Mouse (Mus musculus) bone marrow macrophage, adult 2 months (primary cell): ENCODE measurements around the gene Ylpm1. TPM values are rescaled to one million over a fixed set of nuclear protein-coding genes. Genes with fewer than 3 reads are reported as not detected.
A peak's percentile ranks its signal among the peaks of the same experiment; 100 is the strongest.

Experiments
- H3K27ac ChIP-seq: 2 replicates; pipeline ENCODE4 v1.5.1; 2012; ENCODE audit warnings: low read depth, low read length; ENCODE audit not compliant: insufficient read depth
- H3K4me1 ChIP-seq: 2 replicates; pipeline ENCODE4 v1.6.1; 2012; ENCODE audit warnings: low read length; ENCODE audit not compliant: control insufficient read depth, insufficient read depth
- H3K4me3 ChIP-seq: 2 replicates; pipeline ENCODE4 v1.5.1; 2012; ENCODE audit warnings: mild to moderate bottlenecking, low read length, moderate library complexity; ENCODE audit not compliant: insufficient read depth
- CTCF ChIP-seq: IDR thresholded peaks from 2 replicates; pipeline ENCODE4 v1.5.1; 2012; ENCODE audit warnings: low read depth, mild to moderate bottlenecking, low read length, moderate library complexity
- POLR2A ChIP-seq: IDR thresholded peaks from 2 replicates; pipeline ENCODE4 v1.6.1; 2012; ENCODE audit warnings: mild to moderate bottlenecking, low read depth, low read length, borderline replicate concordance
- polyA plus RNA-seq: library from polyadenylated mRNA; stranded (reverse); fragments of >200 nt; gene quantifications from 2 replicates; pipeline ENCODE4 v1.2.4, GENCODE M21; 2012; ENCODE audit not compliant: missing spikeins, insufficient read depth, insufficient read length

Ylpm1 gene
- polyA plus RNA-seq, 1 experiment: 35.5 TPM

DNA sequence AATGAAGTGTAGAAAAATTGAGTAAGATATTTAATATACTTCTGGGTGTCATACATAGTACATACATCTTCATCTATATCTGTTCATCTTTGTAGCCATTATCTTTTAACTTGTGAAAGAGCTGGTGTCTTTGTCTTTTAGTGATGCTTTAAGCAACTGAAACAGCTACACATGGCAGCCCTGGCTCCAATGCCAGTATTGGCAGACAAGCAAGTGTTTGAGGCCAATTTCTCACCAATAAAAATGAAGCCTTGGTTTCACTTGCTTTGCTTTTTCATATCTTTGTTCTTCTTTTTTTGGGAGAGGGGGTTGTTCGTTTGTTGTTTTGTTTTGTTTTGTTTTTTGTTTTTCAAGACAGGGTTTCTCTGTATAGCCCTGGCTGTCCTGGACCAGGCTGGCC is 10.1 kb downstream of the Ylpm1 start:
- no peak overlapping the region for H3K27ac ChIP-seq
- H3K4me1 ChIP-seq: no peaks in the 10 kb centered on the region
- TF ChIP-seq CTCF (no peak), POLR2A (no peak)
- H3K4me3 ChIP-seq: no peak overlapping the region

DNA sequence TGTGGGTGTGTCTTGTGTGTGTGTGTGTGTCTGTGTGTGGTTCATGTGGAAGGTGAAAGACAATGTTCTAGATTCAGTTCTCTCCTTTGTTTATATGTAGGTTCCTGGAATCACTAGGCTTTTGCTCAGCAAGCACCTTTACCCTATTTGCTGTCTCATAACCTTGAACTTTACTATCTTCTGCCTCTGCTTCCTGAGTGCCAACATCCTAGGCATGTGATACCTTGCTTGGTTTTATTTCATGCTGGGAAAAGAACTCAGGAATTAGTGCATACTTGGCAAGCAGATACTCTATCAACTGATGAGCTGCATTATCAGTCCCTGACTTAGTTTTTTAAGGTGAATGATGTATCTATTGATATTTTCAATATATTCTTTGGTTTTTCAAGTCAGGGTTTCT is 10.9 kb downstream of the Ylpm1 start:
- TF ChIP-seq CTCF: no peak
- TF ChIP-seq POLR2A: no peak
- no peak overlapping the region for H3K27ac ChIP-seq
- H3K4me1 ChIP-seq: no peaks in the 10 kb centered on the region
- no peak overlapping the region for H3K4me3 ChIP-seq

DNA sequence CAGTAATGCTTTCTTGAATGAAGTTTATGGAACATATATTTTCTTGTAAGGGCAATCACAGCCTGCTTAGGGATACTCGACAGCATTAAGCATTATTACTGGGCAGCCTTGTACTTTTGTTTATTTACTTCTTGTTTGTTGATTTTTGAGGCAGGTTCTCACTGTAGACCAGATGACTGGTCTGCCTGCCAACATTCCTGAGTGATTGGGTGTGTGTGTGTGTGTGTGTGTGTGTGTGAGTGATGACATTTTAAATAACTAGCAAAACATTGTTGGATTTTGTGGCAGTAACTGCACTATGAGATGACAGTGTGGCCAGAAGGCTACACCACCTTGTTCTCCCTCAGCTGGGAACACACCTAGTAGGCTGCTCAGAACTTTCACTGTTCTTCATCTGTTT is 13.7 kb downstream of the Ylpm1 start:
- Histone ChIP-seq H3K4me3 (no peak overlapping the region), H3K4me1 (no peaks in the 10 kb centered on the region), H3K27ac (no peak overlapping the region)
- TF ChIP-seq POLR2A: no peak
- TF ChIP-seq CTCF: no peak

DNA sequence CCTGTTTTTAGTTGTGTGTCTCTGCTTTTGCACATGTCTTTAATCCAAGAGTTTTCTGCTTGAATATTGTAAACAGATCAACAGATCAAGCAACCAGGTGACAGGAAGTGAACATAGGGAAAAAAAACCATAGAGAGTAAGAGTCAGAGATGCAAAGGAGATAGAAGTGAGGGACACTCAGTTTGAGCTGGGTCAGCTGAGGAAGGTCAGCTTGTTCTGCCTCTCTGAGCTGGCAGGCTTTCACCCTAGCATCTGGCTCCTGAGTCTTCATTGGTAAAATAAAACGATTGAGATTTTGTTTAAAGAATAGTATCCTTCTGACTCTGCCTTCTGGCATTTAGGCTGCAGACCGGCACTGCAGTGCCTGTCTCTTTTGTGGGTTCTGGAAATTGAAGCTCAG is 14.4 kb downstream of the Ylpm1 start:
- H3K4me1 ChIP-seq: no peaks in the 10 kb centered on the region
- no peak for TF ChIP-seq CTCF
- no peak for TF ChIP-seq POLR2A
- H3K4me3 ChIP-seq: no peak overlapping the region
- H3K27ac ChIP-seq: no peak overlapping the region

DNA sequence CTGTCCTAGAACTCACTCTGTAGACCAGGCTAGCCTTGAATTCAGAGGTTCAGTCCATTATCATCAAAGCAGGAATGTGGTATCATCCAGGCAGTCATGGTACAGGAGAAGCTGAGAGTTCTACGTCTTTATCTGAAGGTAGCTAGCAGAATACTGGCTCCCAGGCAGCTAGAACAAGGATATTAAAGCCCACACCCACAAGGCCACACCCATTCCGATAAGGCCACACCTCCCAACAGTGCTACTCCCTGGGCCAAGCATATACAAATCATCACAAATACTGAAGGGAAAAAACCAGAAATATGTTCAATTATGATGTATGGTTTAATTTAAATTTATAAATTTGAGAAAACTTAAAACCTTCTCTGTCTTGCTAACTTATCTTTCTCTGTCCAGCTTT is 16.1 kb downstream of the Ylpm1 start:
- Histone ChIP-seq H3K27ac (no peak overlapping the region), H3K4me1 (no peaks in the 10 kb centered on the region), H3K4me3 (no peak overlapping the region)
- TF ChIP-seq POLR2A: no peak
- no peak for TF ChIP-seq CTCF

DNA sequence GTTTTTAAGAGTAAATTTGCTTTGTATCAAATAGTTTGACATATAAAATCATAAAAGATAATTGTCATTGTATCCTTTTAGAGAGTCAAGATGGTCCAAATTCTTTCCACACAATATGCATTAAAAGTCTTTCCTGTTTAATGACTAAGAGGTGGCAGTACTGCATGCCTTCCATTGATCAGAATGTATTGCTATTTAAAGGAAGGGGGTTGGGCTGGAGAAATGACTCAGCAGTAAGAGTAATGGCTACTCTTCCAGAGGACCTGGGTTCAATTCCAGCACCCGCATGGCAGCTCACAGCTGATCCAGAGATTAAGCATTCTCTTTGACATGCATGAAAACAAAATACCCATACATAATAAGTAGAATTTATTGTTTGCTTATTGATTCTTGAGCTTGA is 25.9 kb downstream of the Ylpm1 start:
- Histone ChIP-seq H3K4me1 (peaks cover 5% of the 10 kb centered on the region), H3K4me3 (no peak overlapping the region), H3K27ac (no peak overlapping the region)
- no peak for TF ChIP-seq POLR2A

DNA sequence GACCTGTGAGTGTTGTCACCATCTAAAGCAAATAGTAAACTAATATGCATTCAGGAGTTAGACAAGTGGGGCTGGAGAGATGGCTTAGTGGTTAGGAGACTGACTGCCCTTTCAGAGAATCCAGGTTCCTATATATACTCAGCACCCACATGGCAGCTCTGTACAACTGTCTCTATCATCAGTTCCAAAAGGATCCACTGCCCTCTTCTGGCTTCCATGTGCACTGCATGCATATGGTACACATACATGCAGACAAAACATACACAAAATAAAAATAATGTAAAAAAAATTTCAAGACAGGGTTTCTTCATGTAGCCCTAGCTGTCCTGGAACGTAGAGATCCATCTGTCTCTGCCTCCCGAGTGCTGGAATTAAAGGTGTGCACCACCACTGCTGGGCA is 36.6 kb downstream of the Ylpm1 start:
- no peak overlapping the region for H3K27ac ChIP-seq
- TF ChIP-seq CTCF (no peak), POLR2A (no peak)

DNA sequence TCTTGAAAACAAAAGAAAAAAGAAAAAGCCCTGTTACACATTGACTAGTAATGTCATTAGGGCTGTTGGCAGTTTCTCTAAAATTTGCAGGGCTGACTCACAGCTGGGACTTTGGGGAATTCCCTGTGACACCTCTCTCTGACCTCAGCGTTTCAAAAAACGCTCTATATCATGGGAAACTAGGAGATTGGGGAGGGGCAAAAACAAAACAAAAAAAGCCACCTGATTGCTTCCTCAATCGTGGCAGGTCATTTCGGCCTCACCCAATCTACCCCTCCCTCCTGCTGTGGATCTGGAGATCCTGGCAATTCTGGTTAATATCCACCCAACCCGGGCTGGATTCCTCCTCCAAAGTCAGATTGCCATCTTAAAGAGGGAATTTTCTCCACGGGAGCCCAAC is 55.1 kb downstream of the Ylpm1 start:
- Histone ChIP-seq H3K27ac (0 out of 2 replicates have a peak overlapping the region, but pooled peaks have one; percentile 2), H3K4me3 (no peak overlapping the region), H3K4me1 (peaks cover 11% of the 10 kb centered on the region)
- TF ChIP-seq POLR2A (no peak), CTCF (no peak)

More for the DNA sequence above, 36.6 kb downstream of the Ylpm1 start:
- H3K4me3 ChIP-seq: no peak overlapping the region
- no peaks in the 10 kb centered on the region for H3K4me1 ChIP-seq

DNA sequence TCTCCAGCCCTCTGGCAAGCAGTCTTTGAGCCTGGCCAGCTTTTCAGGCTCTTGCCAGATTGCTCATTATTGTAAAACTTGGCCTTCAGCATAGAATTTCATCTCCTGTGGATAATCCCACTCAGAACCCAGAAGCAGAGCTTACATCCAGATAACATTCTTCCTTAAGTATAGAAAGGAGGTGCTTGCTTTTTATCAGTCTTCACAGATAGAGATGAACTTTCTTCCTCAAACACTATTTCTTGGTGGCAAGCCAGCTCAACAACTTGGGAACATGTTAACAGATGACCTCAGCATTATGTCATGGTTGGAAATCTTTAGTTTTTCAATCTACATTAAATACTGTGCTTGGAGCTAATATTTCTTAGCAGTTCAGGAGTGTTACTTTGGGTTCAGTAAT is 74.9 kb downstream of the Ylpm1 start:
- TF ChIP-seq CTCF (no peak), POLR2A (no peak)
- no peaks in the 10 kb centered on the region for H3K4me1 ChIP-seq
- no peak overlapping the region for H3K27ac ChIP-seq
- H3K4me3 ChIP-seq: no peak overlapping the region

DNA sequence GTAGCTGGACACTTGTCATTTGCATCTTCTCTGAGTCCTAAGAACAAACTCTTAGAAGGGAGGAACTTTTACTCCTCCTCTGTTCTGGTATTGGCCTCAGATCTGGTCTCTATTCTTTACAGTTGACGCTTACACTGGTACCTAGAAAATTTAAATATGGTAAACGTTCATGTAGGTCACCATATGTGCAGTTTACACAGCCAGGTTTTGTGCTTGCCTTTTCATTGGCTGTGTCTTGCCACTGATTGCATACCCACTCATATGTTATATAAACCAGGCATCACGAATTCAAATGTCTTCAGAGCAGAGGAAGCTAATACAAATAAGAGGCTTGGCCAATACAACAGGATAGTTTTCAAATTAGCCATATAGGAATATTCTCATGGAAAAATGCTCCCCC is 81.0 kb downstream of the Ylpm1 start:
- TF ChIP-seq CTCF: no peak
- no peak for TF ChIP-seq POLR2A
- H3K4me1 ChIP-seq: no peaks in the 10 kb centered on the region
- H3K27ac ChIP-seq: no peak overlapping the region
- H3K4me3 ChIP-seq: no peak overlapping the region

DNA sequence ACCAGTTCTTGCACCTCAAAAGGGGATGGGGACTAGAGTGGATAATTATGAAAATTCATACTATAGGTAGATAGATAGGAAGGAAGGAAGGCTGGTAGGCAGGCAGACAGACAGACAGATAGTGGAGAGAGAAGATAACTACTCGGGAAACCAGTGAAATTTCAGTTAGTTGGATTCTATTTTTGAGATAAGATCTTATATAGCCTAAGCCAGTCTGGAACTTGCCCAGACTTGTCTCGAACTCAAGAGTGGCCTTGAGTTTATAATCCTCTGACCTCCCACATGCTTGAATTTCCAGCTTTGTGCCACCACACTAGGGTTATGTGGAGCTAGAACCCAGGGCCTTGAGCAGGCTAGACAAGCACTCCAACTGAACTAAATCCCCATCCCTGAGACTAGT is 88.1 kb downstream of the Ylpm1 start:
- TF ChIP-seq POLR2A: no peak
- no peak for TF ChIP-seq CTCF
- Histone ChIP-seq H3K4me1 (peaks cover 4% of the 10 kb centered on the region; the same call in 1 of the 2 replicates), H3K27ac (no peak overlapping the region), H3K4me3 (no peak overlapping the region)

DNA sequence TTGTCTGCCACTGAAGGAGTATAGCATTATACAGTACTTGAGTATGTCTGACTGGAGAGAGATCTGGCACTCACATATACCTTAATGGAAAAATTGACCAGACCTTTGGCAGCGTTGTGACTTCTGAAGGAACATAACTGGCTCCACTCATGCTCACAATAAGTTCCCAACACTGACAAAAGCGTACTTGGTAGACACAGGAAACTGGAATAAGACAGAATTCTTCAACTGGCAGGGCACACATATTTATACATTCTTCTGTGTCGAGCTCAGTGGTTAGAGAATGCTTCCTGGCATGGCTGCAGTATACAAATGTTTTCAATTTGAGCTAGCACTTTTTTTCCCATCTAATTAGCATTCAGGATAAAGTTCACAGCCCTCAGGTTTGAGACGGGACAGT is 88.8 kb downstream of the Ylpm1 start:
- H3K4me3 ChIP-seq: no peak overlapping the region
- TF ChIP-seq CTCF (no peak), POLR2A (no peak)
- no peak overlapping the region for H3K27ac ChIP-seq
- peaks cover 4% of the 10 kb centered on the region; the same call in 1 of the 2 replicates for H3K4me1 ChIP-seq
